Mouse (Mus musculus) liver (tissue): ENCODE data around the gene Prpf8.
"Not testable (repeated sequence)": the region's sequence is repeated elsewhere in the genome, so short reads cannot be mapped to it uniquely, and the experiment has no call there.

Source experiments
- DNase-seq: peaks from one replicate; pipeline ENCODE4 v3.0.0-alpha.2; 2020; ENCODE audit warnings: mixed read lengths

Prpf8 gene

GRCm38 (mm10) chr11:75486601-75487285, at the start of gene Prpf8:
Gene Prpf8 (plus strand): TSS chr11:75486816.
- peak; percentile 96 for DNase-seq

GRCm38 (mm10) chr11:75438194-75438593, 48.4 kb upstream of the Prpf8 start:
- no peak for DNase-seq

- no peak for DNase-seq
Observed at GRCm38 (mm10) chr11:75438804-75439203, 47.8 kb upstream of the Prpf8 start.

- peak; percentile 60 for DNase-seq
Observed at GRCm38 (mm10) chr11:75439363-75439762, 47.3 kb upstream of the Prpf8 start, which contains the start of gene Serpinf2. Gene Serpinf2 (minus strand): TSS chr11:75439591.

GRCm38 (mm10) chr11:75439951-75440350, 46.7 kb upstream of the Prpf8 start:
- DNase-seq: no peak

GRCm38 (mm10) chr11:75441034-75441433, 45.6 kb upstream of the Prpf8 start:
- no peak for DNase-seq

GRCm38 (mm10) chr11:75441601-75442000, 45.0 kb upstream of the Prpf8 start:
- DNase-seq: no peak

GRCm38 (mm10) chr11:75443711-75444110, 42.9 kb upstream of the Prpf8 start:
- DNase-seq: peak; percentile 64

GRCm38 (mm10) chr11:75448575-75448974, 38.0 kb upstream of the Prpf8 start:
- peak; percentile 72 for DNase-seq

- peak; percentile 95 for DNase-seq
Observed at GRCm38 (mm10) chr11:75449695-75450094, 36.9 kb upstream of the Prpf8 start.

GRCm38 (mm10) chr11:75450304-75450908, 36.2 kb upstream of the Prpf8 start:
- peak; percentile 77 for DNase-seq

GRCm38 (mm10) chr11:75450936-75451335, 35.7 kb upstream of the Prpf8 start:
- peak; percentile 83 for DNase-seq

- no peak for DNase-seq
Observed at GRCm38 (mm10) chr11:75452081-75452480, 34.5 kb upstream of the Prpf8 start.

- no peak for DNase-seq
Observed at GRCm38 (mm10) chr11:75452812-75453557, 33.6 kb upstream of the Prpf8 start.

- peak; percentile 91 for DNase-seq
Observed at GRCm38 (mm10) chr11:75453991-75454930, 32.4 kb upstream of the Prpf8 start, which contains the start of gene Wdr81. Gene Wdr81 (minus strand): TSS chr11:75454717.

GRCm38 (mm10) chr11:75455041-75455736, 31.4 kb upstream of the Prpf8 start:
- no peak for DNase-seq

- not testable (repeated sequence) for DNase-seq
Observed at GRCm38 (mm10) chr11:75455971-75456370, 30.6 kb upstream of the Prpf8 start.

- no peak for DNase-seq
Observed at GRCm38 (mm10) chr11:75456440-75456871, 30.2 kb upstream of the Prpf8 start.

GRCm38 (mm10) chr11:75458169-75458568, 28.4 kb upstream of the Prpf8 start:
- DNase-seq: peak; percentile 79

GRCm38 (mm10) chr11:75458628-75459041, 28.0 kb upstream of the Prpf8 start:
- DNase-seq: peak; percentile 32

- DNase-seq: peak; percentile 2
Observed at GRCm38 (mm10) chr11:75459141-75459711, 27.4 kb upstream of the Prpf8 start.
